ENCODE assay signal across 8 mouse cellular contexts in genomic region chr5:138473601-138474000, GRCm38 (mm10). TPM values are rescaled to one million over a fixed set of nuclear protein-coding genes. Genes with fewer than 3 reads are reported as not detected.
DNase-seq lines count a peak whose midpoint lies in the region; ATAC-seq and TF ChIP-seq lines count a peak whose summit lies in the region.
"Had no signal": no experiment of that assay in that cellular context is flagged by ENCODE, and none has a peak within 500 bp of the region (broad histone marks: within the 10 kb centered on the region; RNA-seq: fewer than 3 reads in every experiment).

No protein-coding gene starts in this region.

- H3K27ac ChIP-seq in liver, embryonic 14.5 days, result no peak overlapping the region
- H3K27ac ChIP-seq: neural tube, embryonic 13.5 days had no signal

- no peaks in the 10 kb centered on the region for H3K9me3 ChIP-seq in liver, embryonic 14.5 days (ENCODE audit: control insufficient read depth, low read length)

- H3K4me3 ChIP-seq in liver, embryonic 14.5 days (ENCODE audit: insufficient read depth in 1 of 2, low read depth in 2 of 2, low read length in 2 of 2), result no peak overlapping the region
- H3K4me3 ChIP-seq: neural tube, embryonic 13.5 days had no signal

- TF ChIP-seq CTCF in liver, embryonic 14.5 days (IDR thresholded peaks at IDR 0.05; ENCODE audit: low read depth), result peak; percentile 88

- H3K4me1 ChIP-seq in liver, embryonic 14.5 days (replicated peaks; ENCODE audit: control insufficient read depth in 2 of 2, insufficient read depth in 2 of 2, low read length in 1 of 2), result no peaks in the 10 kb centered on the region
- H3K4me1 ChIP-seq: neural tube, embryonic 13.5 days had no signal

- no peaks in the 10 kb centered on the region for H3K36me3 ChIP-seq in liver, embryonic 14.5 days (replicated peaks; ENCODE audit: control insufficient read depth, insufficient read depth, low read depth)

- 13% methylated on average over 6 of the region's 6 CpGs for WGBS in liver, embryonic 14.5 days (ENCODE audit: insufficient replicate concordance)

- no peak for ATAC-seq in liver, embryonic 14.5 days (ENCODE audit: insufficient read depth)

- no peak overlapping the region for H3K9ac ChIP-seq in liver, embryonic 14.5 days (replicated peaks)
- H3K9ac ChIP-seq: neural tube, embryonic 13.5 days had no signal

- no peak overlapping the region for H3K4me2 ChIP-seq in liver, embryonic 14.5 days (ENCODE audit: low read depth)
- H3K4me2 ChIP-seq: neural tube, embryonic 13.5 days had no signal

- TF ChIP-seq EP300 in liver, embryonic 14.5 days (IDR thresholded peaks at IDR 0.05; ENCODE audit: low read depth), result no peak

- DNase-seq in left cerebral cortex, postnatal 4 days, result peak; percentile 53
- DNase-seq in left cerebral cortex, adult 11 months (ENCODE audit: low spot score), result no peak
- peak; percentile 30 for DNase-seq in Muller cell, postnatal 12 days (ENCODE audit: inconsistent ontology term)
- peak; percentile 41 for DNase-seq in c-Kit-positive CD71-negative TER-119-negative erythroid progenitor cells, embryonic 14.5 days (ENCODE audit: low read depth)
- peak; percentile 54 for DNase-seq in gastrocnemius, postnatal 10 days
- DNase-seq in liver, embryonic 14.5 days (ENCODE audit: low read depth in 3 of 3, low spot score in 3 of 3), result peak in 2 of 3 experiments; percentile 19 to 39
- peak; percentile 29 for DNase-seq in skeletal muscle tissue, adult 2 months (ENCODE audit: low read depth, low spot score)

- intact Hi-C loops in left cerebral cortex, postnatal 4 days (cut with DNase I), result no loop called here

- H3K27me3 ChIP-seq in liver, embryonic 14.5 days (ENCODE audit: control insufficient read depth, insufficient read depth, low read length), result no peaks in the 10 kb centered on the region
- H3K27me3 ChIP-seq: neural tube, embryonic 13.5 days had no signal

RNA-seq across cellular contexts. Expression of gene Zfp157, which starts 32.3 kb away (rescaled TPM):
- 10 to 100 TPM; 37.6 to 39.8 TPM for total RNA-seq in left cerebral cortex, postnatal 4 days (2021)
- total RNA-seq in gastrocnemius, postnatal 10 days (2021), result 1 to 10 TPM; 4.6 to 5.0 TPM
- 1.3 and 1.9 TPM in 2 replicates for polyA plus RNA-seq in liver, embryonic 14.5 days (2012; rRNA removed)
- 2.5 and 4.6 TPM in 2 replicates for polyA plus RNA-seq in liver, embryonic 14.5 days (2014; fragmentation: Nextera tagmentation; extraction: Ambion mirVana)

Comparison
In these comparisons a context has a peak if more than half of its experiments do, and no peak if none do; other contexts are left out.
1. RNA of gene Zfp157, which starts 32.3 kb away (total RNA-seq): 37.6 to 39.8 TPM in left cerebral cortex, postnatal 4 days; 4.6 to 5.0 TPM in gastrocnemius, postnatal 10 days; every median in the first group is over 4 times any median in the second.